Mouse (Mus musculus): ENCODE measurements around the gene Gm49396.

The Gm49396 gene

GRCm38 (mm10) chr7:30563117-30563905 lies at the start of gene Gm49396, which contains the start of the genes U2af1l4 and Psenen:
Gene Gm49396 (plus strand): TSS chr7:30563344.
Gene U2af1l4 (plus strand): TSS chr7:30563301.
Gene Psenen (minus strand): TSS chr7:30563627.
- peak; percentile 97 for DNase-seq

- no peak for DNase-seq
Measured at GRCm38 (mm10) chr7:30515003-30515760, 48.0 kb upstream of the Gm49396 start.

- DNase-seq: no peak
Measured at GRCm38 (mm10) chr7:30518325-30518724, 44.8 kb upstream of the Gm49396 start.

GRCm38 (mm10) chr7:30520396-30520795 lies 42.7 kb upstream of the Gm49396 start:
- no peak for DNase-seq

GRCm38 (mm10) chr7:30520856-30521255 lies 42.3 kb upstream of the Gm49396 start:
- DNase-seq: no peak

GRCm38 (mm10) chr7:30522871-30523270 lies 40.3 kb upstream of the Gm49396 start:
- DNase-seq: no peak

- DNase-seq: no peak
Measured at GRCm38 (mm10) chr7:30524487-30524886, 38.7 kb upstream of the Gm49396 start.

GRCm38 (mm10) chr7:30525954-30526353 lies 37.2 kb upstream of the Gm49396 start:
- no peak for DNase-seq

GRCm38 (mm10) chr7:30526399-30526798 lies 36.7 kb upstream of the Gm49396 start:
- DNase-seq: no peak

- no peak for DNase-seq
Measured at GRCm38 (mm10) chr7:30526981-30527380, 36.2 kb upstream of the Gm49396 start.

GRCm38 (mm10) chr7:30531291-30531815 lies 31.8 kb upstream of the Gm49396 start:
- no peak for DNase-seq

- no peak for DNase-seq
Measured at GRCm38 (mm10) chr7:30532931-30533330, 30.2 kb upstream of the Gm49396 start.

GRCm38 (mm10) chr7:30533941-30534632 lies 29.1 kb upstream of the Gm49396 start:
- no peak for DNase-seq

GRCm38 (mm10) chr7:30534633-30535577 lies 28.2 kb upstream of the Gm49396 start, which contains the start of gene Arhgap33:
Gene Arhgap33 (minus strand): TSS chr7:30535060.
- peak; percentile 99 for DNase-seq

- no peak for DNase-seq
Measured at GRCm38 (mm10) chr7:30540572-30540971, 22.6 kb upstream of the Gm49396 start.

- DNase-seq: no peak
Measured at GRCm38 (mm10) chr7:30544327-30544726, 18.8 kb upstream of the Gm49396 start.

GRCm38 (mm10) chr7:30549880-30550279 lies 13.3 kb upstream of the Gm49396 start:
- no peak for DNase-seq

GRCm38 (mm10) chr7:30550603-30551002 lies 12.5 kb upstream of the Gm49396 start:
- no peak for DNase-seq

- no peak for DNase-seq
Measured at GRCm38 (mm10) chr7:30551445-30552101, 11.6 kb upstream of the Gm49396 start.

- DNase-seq: peak; percentile 98
Measured at GRCm38 (mm10) chr7:30552102-30553020, 10.8 kb upstream of the Gm49396 start, which contains the start of the genes Hspb6 and Proser3. Gene Hspb6 (plus strand): TSS chr7:30552178. Gene Proser3 (minus strand): TSS chr7:30552299.

Measured in liver (tissue).